Mouse (Mus musculus): Measurements from ENCODE around the gene Lsm4. TPM values are rescaled to one million over a fixed set of nuclear protein-coding genes. Genes with fewer than 3 reads are reported as not detected.

The Lsm4 gene
- 82.1 and 84.4 TPM in 2 replicates for total RNA-seq (2015)
- 106 and 151 TPM in 2 replicates for total RNA-seq (2017)

GRCm38 (mm10) chr8:70673079-70673856 is at the start of gene Lsm4:
Gene Lsm4 (plus strand): TSS chr8:70673248.
- peak; percentile 90 for ATAC-seq (ENCODE audit: poor library complexity, severe bottlenecking)

DNA sequence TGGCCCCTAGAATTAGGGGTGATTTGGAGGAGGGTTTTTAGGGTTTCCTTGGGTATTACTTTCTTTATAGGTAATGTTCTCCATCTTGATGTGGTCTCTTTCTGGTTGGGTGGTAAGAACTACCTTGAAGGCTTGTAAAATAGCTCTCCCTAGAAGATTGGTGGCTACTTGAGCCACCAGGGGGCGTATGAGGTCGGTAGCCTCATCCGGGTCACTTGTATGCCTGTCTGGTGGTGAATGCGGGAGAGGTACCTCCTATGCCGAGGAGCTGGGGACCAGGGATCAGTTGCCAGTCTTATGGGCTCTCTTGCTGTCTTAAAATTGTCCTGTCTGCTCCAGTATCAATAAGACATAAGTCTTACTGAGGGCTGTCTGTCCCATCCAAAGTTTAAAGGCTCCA is 47.9 kb upstream of the Lsm4 start:
- peak; percentile 46 for ATAC-seq (ENCODE audit: poor library complexity, severe bottlenecking)

DNA sequence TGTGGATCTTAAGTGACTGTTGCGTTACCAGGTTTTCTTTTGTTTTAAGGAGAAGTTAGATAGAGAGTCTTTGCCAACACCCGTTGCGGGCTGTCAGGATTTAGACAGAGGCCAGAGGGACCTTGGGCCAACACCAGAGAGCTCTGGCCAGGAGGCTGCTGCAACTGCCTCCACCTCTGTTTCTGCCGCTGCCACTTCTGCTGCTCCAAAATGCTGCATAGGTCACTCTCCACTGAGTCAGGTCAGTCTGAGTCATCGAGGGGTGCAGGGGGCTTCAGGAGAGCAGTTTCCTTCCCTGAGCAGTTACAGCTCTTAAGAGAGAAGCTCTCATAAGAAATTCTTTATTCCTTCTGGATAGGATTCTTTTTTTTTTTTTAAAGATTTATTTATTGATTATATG is 46.0 kb upstream of the Lsm4 start:
- ATAC-seq (ENCODE audit: poor library complexity, severe bottlenecking) = no peak

DNA sequence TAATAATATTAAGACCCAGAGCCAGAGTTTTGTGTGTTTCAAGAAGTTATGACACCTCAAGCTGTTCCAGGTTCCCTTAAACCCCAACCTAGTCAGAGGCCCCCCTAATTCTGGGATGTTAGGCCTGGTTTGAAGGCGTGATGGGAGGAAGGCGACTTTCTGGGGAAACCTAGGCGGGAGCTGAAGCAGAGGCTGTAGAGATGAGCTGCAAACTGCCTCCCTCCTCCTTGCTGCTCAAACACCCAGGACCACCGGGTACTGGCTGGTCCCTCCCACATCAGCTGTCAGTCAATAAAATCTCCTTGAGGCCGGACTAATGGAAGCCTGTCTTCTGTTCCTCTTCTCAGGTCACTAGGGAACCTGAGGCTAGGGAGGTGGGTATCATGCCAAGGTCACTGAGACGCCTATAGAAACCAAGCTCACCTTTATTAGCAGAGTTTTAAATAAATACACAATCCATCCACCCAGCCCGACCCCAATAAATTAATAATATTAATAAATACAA is 44.0 kb upstream of the Lsm4 start:
- no peak for ATAC-seq (ENCODE audit: poor library complexity, severe bottlenecking)

- ATAC-seq (ENCODE audit: poor library complexity, severe bottlenecking) = peak; percentile 84
Measured at GRCm38 (mm10) chr8:70629574-70630531, 43.2 kb upstream of the Lsm4 start.

- peak; percentile 17; the same call in 1 of the 2 replicates for ATAC-seq (ENCODE audit: poor library complexity, severe bottlenecking)
Measured at GRCm38 (mm10) chr8:70630532-70631381, 42.3 kb upstream of the Lsm4 start.

- no peak for ATAC-seq (ENCODE audit: poor library complexity, severe bottlenecking)
Measured at GRCm38 (mm10) chr8:70631436-70631835, 41.6 kb upstream of the Lsm4 start.

DNA sequence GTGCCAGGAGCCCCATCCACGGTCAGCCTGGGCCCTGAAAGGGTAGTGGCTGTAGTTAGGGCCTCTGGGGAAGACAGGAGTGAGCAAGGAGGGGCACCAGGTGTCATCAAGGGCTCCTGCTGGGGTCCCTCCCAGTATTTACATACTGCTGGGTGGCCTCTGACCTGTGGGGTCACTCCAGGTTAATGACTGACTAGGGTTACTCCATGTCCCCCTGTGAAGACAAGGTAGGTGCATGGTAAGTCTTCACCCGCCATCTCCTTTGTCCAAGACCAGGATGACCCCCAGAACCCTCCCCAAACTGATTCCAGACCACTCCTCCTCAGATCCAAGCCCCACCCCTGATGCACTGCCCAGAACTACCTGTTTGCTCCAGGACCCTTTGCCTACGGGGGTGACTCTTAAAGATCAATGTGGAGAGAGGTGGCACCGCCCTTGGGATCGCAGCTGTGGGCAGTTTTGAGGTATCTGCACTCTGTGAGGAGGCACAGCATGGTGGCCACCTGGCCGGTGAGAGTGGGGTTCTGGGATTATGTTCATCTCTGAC is 40.6 kb upstream of the Lsm4 start, which contains the start of gene Gdf15:
TSS of gene Gdf15 (minus strand) at position 111 of the 547 bp plus-strand sequence.
- no peak for ATAC-seq (ENCODE audit: poor library complexity, severe bottlenecking)

GRCm38 (mm10) chr8:70634066-70634465 is 39.0 kb upstream of the Lsm4 start:
- ATAC-seq (ENCODE audit: poor library complexity, severe bottlenecking) = 0 out of 2 replicates have a peak, but pooled peaks have one; percentile 14

- ATAC-seq (ENCODE audit: poor library complexity, severe bottlenecking) = peak; percentile 78
Measured at GRCm38 (mm10) chr8:70635527-70635926, 37.5 kb upstream of the Lsm4 start.

- no peak for ATAC-seq (ENCODE audit: poor library complexity, severe bottlenecking)
Measured at GRCm38 (mm10) chr8:70636838-70637237, 36.2 kb upstream of the Lsm4 start.

GRCm38 (mm10) chr8:70638752-70639151 is 34.3 kb upstream of the Lsm4 start:
- ATAC-seq (ENCODE audit: poor library complexity, severe bottlenecking) = no peak

DNA sequence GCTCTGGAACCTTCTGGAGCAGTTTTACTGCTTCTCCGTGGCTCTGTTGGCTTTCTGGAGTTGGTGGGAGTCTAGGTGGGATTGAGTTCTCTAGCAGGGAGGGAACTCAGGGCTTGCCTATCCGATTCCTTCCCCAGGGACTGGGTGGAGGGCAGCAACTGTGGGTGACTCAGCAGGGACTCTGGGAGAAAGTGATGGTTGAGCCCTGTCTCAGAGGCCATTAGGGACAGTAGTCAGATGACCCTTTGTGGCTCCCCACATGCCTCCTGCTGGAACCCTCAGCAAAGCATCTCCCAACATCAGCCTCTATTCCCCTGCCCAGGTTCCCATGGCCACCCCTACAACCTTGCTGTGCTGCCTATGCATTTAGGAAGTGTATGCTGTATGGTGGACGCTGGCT is 30.0 kb upstream of the Lsm4 start:
- no peak for ATAC-seq (ENCODE audit: poor library complexity, severe bottlenecking)

DNA sequence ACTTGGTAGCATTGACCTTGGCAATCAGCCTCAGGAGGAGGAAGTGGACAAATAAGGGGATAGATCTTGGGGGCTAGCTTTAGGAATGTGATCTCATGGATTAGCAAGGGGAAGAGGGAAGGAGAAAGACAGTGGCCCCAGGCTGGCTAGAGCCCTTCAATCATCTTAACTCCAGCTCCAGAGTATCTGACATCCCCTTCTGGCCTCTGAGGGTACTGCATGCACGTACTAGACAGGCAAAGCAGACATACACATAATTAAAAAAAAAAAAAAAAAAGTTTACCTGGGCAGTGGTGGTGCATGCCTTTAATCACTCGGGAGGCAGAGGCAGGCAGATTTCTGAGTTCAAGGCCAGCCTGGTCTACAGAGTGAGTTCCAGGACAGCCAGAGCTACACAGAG is 29.0 kb upstream of the Lsm4 start:
- ATAC-seq (ENCODE audit: poor library complexity, severe bottlenecking) = no peak

DNA sequence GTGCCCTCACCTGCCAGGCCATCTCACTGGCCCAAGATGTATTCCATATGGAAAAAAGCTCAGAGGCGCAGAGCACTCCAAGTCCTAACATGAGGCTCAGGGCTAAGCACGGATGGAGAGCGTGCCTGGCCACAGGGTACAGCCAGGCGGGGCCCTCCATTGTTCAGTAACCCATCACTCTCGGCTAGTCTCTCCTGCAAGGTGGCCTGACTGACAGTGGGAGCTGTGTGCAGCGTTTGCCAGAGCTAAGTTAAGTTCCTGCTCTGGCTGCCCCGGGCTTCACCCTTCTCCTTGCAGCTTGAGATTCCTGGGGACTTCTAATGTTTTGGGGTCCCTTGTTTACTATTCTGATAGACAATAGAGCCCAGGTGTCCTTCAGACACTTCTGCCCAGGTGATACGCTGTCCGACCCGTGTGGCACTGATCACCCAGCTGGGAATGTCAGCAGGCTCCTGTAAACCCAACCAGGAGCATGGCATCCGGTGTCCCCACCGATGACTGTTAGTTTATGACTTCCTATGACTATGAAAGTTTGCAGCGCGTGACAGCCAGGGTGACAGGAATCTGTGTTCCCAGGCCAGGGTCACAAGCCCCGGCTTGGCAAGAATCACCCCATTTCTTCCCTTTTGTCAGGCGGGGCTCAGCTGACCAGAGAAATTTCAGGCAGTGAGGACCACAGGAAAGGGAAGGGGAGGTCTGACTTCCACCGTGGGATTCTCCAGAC is 27.4 kb upstream of the Lsm4 start:
- ATAC-seq (ENCODE audit: poor library complexity, severe bottlenecking) = no peak

DNA sequence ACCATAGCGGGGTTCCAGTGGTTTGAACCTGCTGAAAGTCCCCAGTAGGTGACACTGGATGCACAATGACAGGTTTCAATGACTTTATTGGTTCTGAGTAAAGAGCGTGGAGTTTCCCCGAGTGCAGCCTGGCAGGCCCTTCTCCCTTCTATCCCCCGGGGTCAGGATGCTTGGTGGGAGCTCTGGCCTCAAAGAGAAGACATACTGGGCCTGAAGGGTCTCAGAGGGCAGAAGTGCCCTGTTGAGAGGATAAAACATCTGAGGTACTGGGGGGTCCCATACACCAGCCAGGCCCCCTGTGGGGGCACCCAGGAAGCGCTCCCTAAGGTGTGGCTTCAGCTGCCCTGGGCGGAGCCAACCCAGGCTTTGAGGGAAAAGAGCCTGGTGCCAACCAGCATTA is 26.7 kb upstream of the Lsm4 start:
- no peak for ATAC-seq (ENCODE audit: poor library complexity, severe bottlenecking)

- no peak for ATAC-seq (ENCODE audit: poor library complexity, severe bottlenecking)
Measured at GRCm38 (mm10) chr8:70646775-70647174, 26.3 kb upstream of the Lsm4 start.

DNA sequence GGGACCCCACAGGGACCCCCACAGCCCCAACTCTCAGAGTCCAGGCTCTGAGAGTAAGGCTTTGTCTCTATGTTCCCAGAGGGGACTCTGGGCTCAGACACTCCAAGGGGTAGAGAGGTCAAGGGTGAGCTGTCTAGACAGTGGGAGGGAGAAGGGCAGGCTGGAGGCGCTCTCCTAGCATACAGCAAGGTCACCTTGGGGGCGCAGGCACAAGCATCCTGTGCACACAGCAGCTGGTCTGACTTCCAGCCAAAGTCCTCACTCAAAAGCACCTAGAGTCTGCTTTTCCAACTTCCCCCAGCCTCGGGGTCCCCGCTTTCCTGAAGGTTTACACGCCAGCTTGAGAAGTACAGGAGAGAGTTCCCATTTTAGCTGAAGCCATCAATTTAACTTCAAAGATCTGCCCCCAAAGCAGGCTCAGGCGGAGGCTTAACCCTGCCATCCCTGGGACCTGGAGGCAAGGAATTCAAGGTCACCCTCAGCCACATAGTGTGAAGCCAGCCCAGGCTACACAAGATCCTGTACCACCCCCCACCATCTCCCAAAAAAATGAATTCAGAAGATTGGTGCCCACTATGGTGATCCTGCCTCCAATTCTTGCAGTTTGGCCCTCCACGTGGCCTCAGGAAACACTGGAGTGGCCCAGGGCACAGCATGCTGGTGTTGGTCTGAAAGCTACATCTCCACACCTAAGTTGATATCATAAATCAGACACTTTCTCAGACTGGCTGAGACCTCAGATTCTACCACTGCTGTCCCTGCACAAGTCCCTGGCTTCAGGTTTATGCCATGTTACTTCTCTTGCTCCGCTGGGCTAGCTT is 25.5 kb upstream of the Lsm4 start:
- ATAC-seq (ENCODE audit: poor library complexity, severe bottlenecking) = no peak

GRCm38 (mm10) chr8:70648164-70648442 is 24.9 kb upstream of the Lsm4 start:
- no peak for ATAC-seq (ENCODE audit: poor library complexity, severe bottlenecking)

Data from megakaryocyte, adult 5-6 weeks (primary cell).